Mouse (Mus musculus): ENCODE measurements at regions not wholly inside any gene's neighbourhood (a gene's known extent, or its start where the extent isn't known, plus 50 kb on each side); places are given as distances from the start of the nearest gene placed in this dataset.
"Not testable (repeated sequence)": the region's sequence is repeated elsewhere in the genome, so short reads cannot be mapped to it uniquely, and the experiment has no call there.

GRCm38 (mm10) chr14:124801589-124801988 lies 124.7 kb upstream of the Fgf14 start:
- not testable (repeated sequence) for DNase-seq (ENCODE audit: low read depth, low spot score)

- peak; percentile 3 for DNase-seq (ENCODE audit: low read depth, low spot score)
These were observed 123.5 kb upstream of the Fgf14 start for GRCm38 (mm10) chr14:124800421-124800820.

GRCm38 (mm10) chr14:124775402-124775801 lies 98.5 kb upstream of the Fgf14 start:
- no peak for DNase-seq (ENCODE audit: low read depth, low spot score)

- DNase-seq (ENCODE audit: low read depth, low spot score) = no peak
These were observed 91.1 kb upstream of the Fgf14 start for GRCm38 (mm10) chr14:124767996-124768395.

GRCm38 (mm10) chr14:124767234-124767633 lies 90.3 kb upstream of the Fgf14 start:
- no peak for DNase-seq (ENCODE audit: low read depth, low spot score)

- DNase-seq (ENCODE audit: low read depth, low spot score) = no peak
These were observed 65.6 kb upstream of the Fgf14 start for GRCm38 (mm10) chr14:124742491-124742890.

Measured in CD4-positive, CD25-positive, alpha-beta regulatory T cell, adult 2 months (primary cell).